Mouse (Mus musculus) heart, embryonic 13.5 days (tissue): ENCODE data around the gene Lifr. TPM values are rescaled to one million over a fixed set of nuclear protein-coding genes. Genes with fewer than 3 reads are reported as not detected.

Experiments
- ATAC-seq: fragments of 200-750 bp; cut with Nextera tagmentation; 2 replicates; pipeline ENCODE4 v1.8.0; 2017; ENCODE audit warnings: moderate TSS enrichment; ENCODE audit not compliant: insufficient number of reproducible peaks, low FRiP score, low TSS enrichment; ENCODE audit errors: extremely low read depth
- H3K27ac ChIP-seq: fragments of 300-500 bp; sonication (generic); replicated peaks from 2 replicates; pipeline ENCODE4 v1.5.1; 2015; ENCODE audit warnings: moderate library complexity, mild to moderate bottlenecking, inconsistent platforms
- H3K27me3 ChIP-seq: fragments of 300-500 bp; sonication (generic); replicated peaks from 2 replicates; pipeline ENCODE4 v1.6.1; 2015; ENCODE audit warnings: mild to moderate bottlenecking, inconsistent platforms
- H3K36me3 ChIP-seq: fragments of 300-500 bp; sonication (generic); 2 replicates; pipeline ENCODE4 v1.6.1; 2015; ENCODE audit warnings: mild to moderate bottlenecking, inconsistent platforms
- H3K4me1 ChIP-seq: fragments of 300-500 bp; sonication (generic); 2 replicates; pipeline ENCODE4 v1.6.1; 2015; ENCODE audit warnings: inconsistent platforms
- H3K4me2 ChIP-seq: fragments of 300-500 bp; sonication (generic); 2 replicates; pipeline ENCODE4 v1.6.1; 2015; ENCODE audit warnings: inconsistent platforms, mild to moderate bottlenecking, moderate library complexity
- H3K4me3 ChIP-seq: fragments of 300-500 bp; sonication (generic); 2 replicates; pipeline ENCODE4 v1.5.1; 2015; ENCODE audit warnings: moderate library complexity, mild to moderate bottlenecking, inconsistent platforms
- H3K9ac ChIP-seq: fragments of 300-500 bp; sonication (generic); 2 replicates; pipeline ENCODE4 v1.6.1; 2015; ENCODE audit warnings: inconsistent platforms, mild to moderate bottlenecking, moderate library complexity
- H3K9me3 ChIP-seq: fragments of 300-500 bp; sonication (generic); 2 replicates; pipeline ENCODE4 v1.6.1; 2016; ENCODE audit warnings: inconsistent platforms
- WGBS: fragments of 180-500 bp; shearing (Covaris S2); methylation state at CpG from one replicate; pipeline ENCODE4 v1.1.7; 2015; ENCODE audit warnings: mixed read lengths; 5-methylcytosine and 5-hydroxymethylcytosine counted together
- polyA plus RNA-seq: library from polyadenylated mRNA; unstranded; fragments of >200 nt; fragmentation: Nextera tagmentation; extraction: Ambion mirVana; gene quantifications from 2 replicates; pipeline ENCODE4 v1.2.1, GENCODE M21; 2015

The Lifr gene
- polyA plus RNA-seq, 1 experiment from 2014 or later = 16.3 TPM

- no peak for ATAC-seq
- WGBS = 83% methylated on average over 7 of the region's 7 CpGs
- Histone ChIP-seq H3K9me3 (no peaks in the 10 kb centered on the region), H3K27ac (no peak overlapping the region), H3K27me3 (no peaks in the 10 kb centered on the region), H3K9ac (no peak overlapping the region), H3K4me3 (no peak overlapping the region), H3K36me3 (peaks cover 5% of the 10 kb centered on the region), H3K4me1 (peaks cover 48% of the 10 kb centered on the region), H3K4me2 (no peak overlapping the region)
Observed at GRCm38 (mm10) chr15:7207292-7207691, 116.9 kb downstream of the Lifr start.

- H3K4me1 ChIP-seq = peaks cover 42% of the 10 kb centered on the region
- no peaks in the 10 kb centered on the region for H3K9me3 ChIP-seq
- H3K27me3 ChIP-seq = no peaks in the 10 kb centered on the region
- 65% methylated on average over 9 of the region's 9 CpGs for WGBS
- H3K27ac ChIP-seq = peak overlapping the region; percentile 43
- H3K9ac ChIP-seq = no peak overlapping the region
- H3K4me2 ChIP-seq = no peak overlapping the region
- H3K4me3 ChIP-seq = no peak overlapping the region
- H3K36me3 ChIP-seq = peaks cover 5% of the 10 kb centered on the region
- no peak for ATAC-seq
Observed at GRCm38 (mm10) chr15:7208180-7208579, 117.8 kb downstream of the Lifr start.

GRCm38 (mm10) chr15:7213683-7214082, 123.3 kb downstream of the Lifr start:
- peak; percentile 61; the same call in 1 of the 2 replicates for ATAC-seq
- Histone ChIP-seq H3K9ac (no peak overlapping the region), H3K4me1 (peaks cover 18% of the 10 kb centered on the region), H3K4me2 (0 out of 2 replicates have a peak overlapping the region, but pooled peaks have one; percentile 2), H3K4me3 (no peak overlapping the region), H3K27me3 (no peaks in the 10 kb centered on the region), H3K27ac (peak overlapping the region; percentile 79), H3K36me3 (no peaks in the 10 kb centered on the region), H3K9me3 (no peaks in the 10 kb centered on the region)
- 20% methylated on average over 1 of the region's 1 CpGs for WGBS

GRCm38 (mm10) chr15:7215845-7216244, 125.4 kb downstream of the Lifr start:
- H3K4me2 ChIP-seq = no peak overlapping the region
- no peaks in the 10 kb centered on the region for H3K9me3 ChIP-seq
- peaks cover 21% of the 10 kb centered on the region for H3K4me1 ChIP-seq
- H3K4me3 ChIP-seq = no peak overlapping the region
- H3K9ac ChIP-seq = no peak overlapping the region
- 0 out of 2 replicates have a peak, but pooled peaks cover 4% of the 10 kb centered on the region for H3K36me3 ChIP-seq
- no peak overlapping the region for H3K27ac ChIP-seq
- ATAC-seq = no peak
- no peaks in the 10 kb centered on the region for H3K27me3 ChIP-seq
- 90% methylated on average over 3 of the region's 3 CpGs for WGBS

GRCm38 (mm10) chr15:7216581-7217272, 126.3 kb downstream of the Lifr start:
- Histone ChIP-seq H3K27ac (no peak overlapping the region), H3K36me3 (0 out of 2 replicates have a peak, but pooled peaks cover 4% of the 10 kb centered on the region), H3K9me3 (no peaks in the 10 kb centered on the region), H3K27me3 (no peaks in the 10 kb centered on the region), H3K4me3 (no peak overlapping the region), H3K9ac (no peak overlapping the region), H3K4me2 (no peak overlapping the region), H3K4me1 (peaks cover 28% of the 10 kb centered on the region)
- no peak for ATAC-seq
- WGBS = 67% methylated on average over 9 of the region's 9 CpGs

GRCm38 (mm10) chr15:7217273-7217598, 126.8 kb downstream of the Lifr start:
- H3K4me2 ChIP-seq = no peak overlapping the region
- 79% methylated on average over 6 of the region's 6 CpGs for WGBS
- H3K4me1 ChIP-seq = peaks cover 33% of the 10 kb centered on the region
- no peak overlapping the region for H3K27ac ChIP-seq
- no peak overlapping the region for H3K4me3 ChIP-seq
- H3K9me3 ChIP-seq = no peaks in the 10 kb centered on the region
- no peak overlapping the region for H3K9ac ChIP-seq
- no peaks in the 10 kb centered on the region for H3K27me3 ChIP-seq
- ATAC-seq = no peak
- H3K36me3 ChIP-seq = 0 out of 2 replicates have a peak, but pooled peaks cover 4% of the 10 kb centered on the region

GRCm38 (mm10) chr15:7222809-7223208, 132.4 kb downstream of the Lifr start:
- peak overlapping the region; percentile 63 for H3K4me2 ChIP-seq
- H3K4me1 ChIP-seq = peaks cover 42% of the 10 kb centered on the region
- H3K27ac ChIP-seq = peak overlapping the region; percentile 93
- H3K4me3 ChIP-seq = peak overlapping the region; percentile 37
- H3K9me3 ChIP-seq = no peaks in the 10 kb centered on the region
- ATAC-seq = peak; percentile 69; the same call in 1 of the 2 replicates
- peak overlapping the region; percentile 74 for H3K9ac ChIP-seq
- peaks cover 9% of the 10 kb centered on the region; the same call in 1 of the 2 replicates for H3K27me3 ChIP-seq
- 13% methylated on average over 11 of the region's 11 CpGs for whole genome bisulfite sequencing
- H3K36me3 ChIP-seq = 0 out of 2 replicates have a peak, but pooled peaks cover 4% of the 10 kb centered on the region

GRCm38 (mm10) chr15:7224151-7224775, 133.8 kb downstream of the Lifr start:
- peak overlapping the region; percentile 74 for H3K9ac ChIP-seq
- 0 out of 2 replicates have a peak, but pooled peaks cover under 1% of the 10 kb centered on the region for H3K36me3 ChIP-seq
- no peak for ATAC-seq
- 53% methylated on average over 12 of the region's 12 CpGs for WGBS
- H3K4me1 ChIP-seq = peaks cover 42% of the 10 kb centered on the region
- peaks cover 9% of the 10 kb centered on the region; the same call in 1 of the 2 replicates for H3K27me3 ChIP-seq
- peak overlapping the region; percentile 93 for H3K27ac ChIP-seq
- no peaks in the 10 kb centered on the region for H3K9me3 ChIP-seq
- peak overlapping the region; percentile 37 for H3K4me3 ChIP-seq
- peak overlapping the region; percentile 63 for H3K4me2 ChIP-seq

GRCm38 (mm10) chr15:7226225-7226624, 135.8 kb downstream of the Lifr start:
- peaks cover 9% of the 10 kb centered on the region; the same call in 1 of the 2 replicates for H3K27me3 ChIP-seq
- H3K4me1 ChIP-seq = peaks cover 35% of the 10 kb centered on the region
- H3K9me3 ChIP-seq = no peaks in the 10 kb centered on the region
- H3K4me3 ChIP-seq = no peak overlapping the region
- no peak overlapping the region for H3K27ac ChIP-seq
- no peaks in the 10 kb centered on the region for H3K36me3 ChIP-seq
- no peak for ATAC-seq
- H3K4me2 ChIP-seq = no peak overlapping the region
- no peak overlapping the region for H3K9ac ChIP-seq
- WGBS = 3% methylated on average over 5 of the region's 5 CpGs

- Histone ChIP-seq H3K9me3 (no peaks in the 10 kb centered on the region), H3K27ac (no peak overlapping the region), H3K9ac (no peak overlapping the region), H3K4me1 (no peaks in the 10 kb centered on the region), H3K27me3 (no peaks in the 10 kb centered on the region; the same call in 1 of the 2 replicates), H3K4me3 (no peak overlapping the region), H3K4me2 (no peak overlapping the region), H3K36me3 (no peaks in the 10 kb centered on the region)
- ATAC-seq = no peak
- WGBS = 75% methylated on average over 13 of the region's 13 CpGs
Observed at GRCm38 (mm10) chr15:7233393-7234090, 143.1 kb downstream of the Lifr start.

GRCm38 (mm10) chr15:7239904-7240303, 149.5 kb downstream of the Lifr start:
- Histone ChIP-seq H3K4me3 (no peak overlapping the region), H3K36me3 (no peaks in the 10 kb centered on the region), H3K27ac (no peak overlapping the region), H3K9ac (no peak overlapping the region), H3K4me1 (no peaks in the 10 kb centered on the region), H3K27me3 (no peaks in the 10 kb centered on the region), H3K4me2 (no peak overlapping the region), H3K9me3 (no peaks in the 10 kb centered on the region)
- WGBS = 85% methylated on average over 11 of the region's 11 CpGs
- no peak for ATAC-seq
